Mouse (Mus musculus) ES-Bruce4 (cell line): ENCODE measurements around the gene Celsr1.

ENCODE experiments used
- CTCF ChIP-seq: IDR thresholded peaks from one replicate; pipeline ENCODE4 v1.8.1; 2011; ENCODE audit warnings: low read depth, low read length
- EP300 ChIP-seq: IDR thresholded peaks from 2 replicates; pipeline ENCODE4 v1.6.1; 2011; ENCODE audit warnings: low read depth, low read length; ENCODE audit not compliant: insufficient read depth
- POLR2A ChIP-seq: IDR thresholded peaks from one replicate; pipeline ENCODE4 v1.8.1; 2011; ENCODE audit warnings: low read length; ENCODE audit not compliant: insufficient read depth

DNA sequence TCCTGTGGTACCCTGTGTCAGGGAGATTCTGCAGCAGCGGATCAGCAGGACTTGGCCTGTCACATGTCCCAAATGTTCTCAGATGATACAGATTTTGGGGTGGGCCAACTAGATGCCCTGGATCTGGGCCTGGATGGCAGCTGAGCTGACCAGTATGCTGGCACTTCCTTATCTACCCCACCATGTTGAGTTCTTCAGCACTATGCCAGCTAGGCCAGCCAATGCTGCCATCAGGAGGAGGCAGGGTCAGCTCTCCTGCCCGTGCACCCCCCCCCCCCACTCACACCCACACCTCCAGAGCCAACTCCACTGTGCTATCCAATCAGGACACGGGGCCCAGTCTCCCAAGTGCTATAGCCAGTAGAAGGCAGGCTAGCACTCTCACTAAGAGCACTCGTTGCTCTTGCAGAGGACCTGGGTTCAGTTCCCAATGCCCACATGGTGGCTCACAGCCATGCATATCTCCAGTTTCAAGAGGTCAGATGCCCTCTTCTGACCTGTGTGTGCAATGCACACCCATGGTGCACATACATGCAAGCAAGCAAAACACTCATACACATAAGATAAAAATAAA is 16.7 kb upstream of the Celsr1 start:
- TF ChIP-seq POLR2A (no peak), CTCF (no peak), EP300 (no peak)
